Mouse (Mus musculus) thymus, postnatal 4 days (tissue): ENCODE data around the gene Fbxl15.

Experiments
- DNase-seq: peaks from one replicate; pipeline ENCODE4 v3.0.0; 2021

The Fbxl15 gene

DNA sequence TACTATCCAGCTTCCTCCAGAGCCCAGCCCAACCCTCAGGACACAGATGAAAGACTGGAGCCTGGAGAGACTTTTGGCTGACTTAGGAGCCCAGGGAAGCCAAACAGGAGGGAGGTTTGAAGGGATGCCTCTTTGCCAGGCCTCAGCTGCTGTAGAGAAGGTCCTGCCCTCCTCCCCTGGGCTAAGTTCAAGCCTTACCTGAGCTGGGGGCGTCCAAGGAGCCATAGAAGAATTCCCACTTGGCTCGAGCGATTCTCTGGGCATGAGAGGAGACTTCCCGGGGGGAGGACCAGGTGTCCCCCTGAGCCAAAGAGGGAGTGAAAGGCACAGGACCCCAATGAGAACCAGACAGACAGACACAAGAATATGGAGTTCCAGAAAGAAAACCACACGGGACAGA is 4.3 kb upstream of the Fbxl15 start:
- no peak for DNase-seq

DNA sequence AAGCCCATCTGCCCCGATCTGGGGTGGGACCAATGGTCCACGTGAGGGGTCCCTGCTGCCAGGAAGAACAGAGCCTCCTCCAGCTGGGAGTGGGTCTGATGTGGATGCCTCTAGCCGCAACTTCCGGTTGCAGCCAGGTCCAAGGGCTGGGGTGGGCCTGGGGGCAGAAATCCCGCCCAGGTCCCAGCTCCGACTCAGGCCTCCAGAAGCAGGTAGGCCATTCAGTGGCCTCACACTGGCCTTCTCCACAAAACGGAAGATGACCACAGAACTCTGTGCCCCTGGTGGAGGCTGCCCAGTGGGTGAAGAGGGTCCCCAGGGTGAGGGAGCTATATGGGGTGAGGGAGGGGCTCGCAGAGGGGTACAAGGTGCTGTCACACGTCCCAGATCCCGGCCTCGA is 3.6 kb upstream of the Fbxl15 start:
- no peak for DNase-seq

DNA sequence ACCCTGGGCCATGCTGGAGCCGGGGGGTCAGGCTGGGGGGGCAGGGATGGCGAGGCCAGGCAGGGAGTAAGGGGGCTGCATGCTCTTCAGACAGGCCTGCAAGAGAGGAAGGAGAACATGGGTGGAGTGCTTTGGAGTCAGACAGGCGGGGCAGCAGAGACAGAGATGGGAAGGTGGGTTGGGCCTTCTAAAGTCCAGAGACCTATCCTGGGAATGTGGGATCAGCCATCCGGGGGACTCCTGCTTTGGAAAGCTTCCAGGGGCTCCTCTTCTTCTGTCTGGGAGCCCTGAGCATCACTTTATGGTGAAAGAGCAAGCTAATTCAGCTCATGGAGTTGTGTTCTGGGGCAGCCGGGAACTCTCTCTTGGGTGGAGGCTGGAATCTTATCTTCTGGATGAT is 3.1 kb upstream of the Fbxl15 start:
- no peak for DNase-seq

DNA sequence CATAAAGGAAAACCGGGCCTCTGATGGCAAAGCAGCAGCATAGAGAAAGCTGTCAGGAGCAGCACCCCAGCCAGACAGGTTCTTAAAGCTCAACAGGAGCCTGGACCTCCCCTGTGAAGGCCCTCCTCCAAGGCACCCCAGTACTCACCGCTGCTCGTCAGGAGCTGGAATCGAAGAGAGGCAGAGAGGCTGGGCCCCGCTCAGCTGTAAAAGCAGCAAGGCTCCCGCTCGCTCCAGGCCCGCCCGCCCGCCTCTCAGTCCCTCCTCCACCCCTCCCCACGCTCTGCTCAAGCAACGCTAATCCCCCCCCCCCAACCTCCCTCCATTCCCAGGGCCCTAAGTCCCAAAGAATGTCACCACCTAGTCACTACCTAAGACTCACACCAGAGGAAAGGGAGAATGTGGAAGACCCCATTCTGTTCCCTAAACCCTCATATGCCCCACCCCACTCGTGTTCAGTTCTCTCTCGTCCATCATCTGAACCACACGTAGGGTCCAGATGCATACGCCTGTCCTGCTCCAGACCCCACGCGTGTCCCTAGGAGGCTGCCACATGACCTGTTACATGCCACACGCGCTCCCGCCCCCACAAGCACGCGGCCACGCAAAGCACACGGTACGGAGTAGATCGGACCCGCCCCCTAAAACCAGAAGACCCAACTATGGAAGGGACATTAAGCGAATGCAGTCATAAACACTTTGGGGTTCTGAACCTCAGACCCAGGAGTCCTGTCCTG is 1.8 kb upstream of the Fbxl15 start:
- no peak for DNase-seq

DNA sequence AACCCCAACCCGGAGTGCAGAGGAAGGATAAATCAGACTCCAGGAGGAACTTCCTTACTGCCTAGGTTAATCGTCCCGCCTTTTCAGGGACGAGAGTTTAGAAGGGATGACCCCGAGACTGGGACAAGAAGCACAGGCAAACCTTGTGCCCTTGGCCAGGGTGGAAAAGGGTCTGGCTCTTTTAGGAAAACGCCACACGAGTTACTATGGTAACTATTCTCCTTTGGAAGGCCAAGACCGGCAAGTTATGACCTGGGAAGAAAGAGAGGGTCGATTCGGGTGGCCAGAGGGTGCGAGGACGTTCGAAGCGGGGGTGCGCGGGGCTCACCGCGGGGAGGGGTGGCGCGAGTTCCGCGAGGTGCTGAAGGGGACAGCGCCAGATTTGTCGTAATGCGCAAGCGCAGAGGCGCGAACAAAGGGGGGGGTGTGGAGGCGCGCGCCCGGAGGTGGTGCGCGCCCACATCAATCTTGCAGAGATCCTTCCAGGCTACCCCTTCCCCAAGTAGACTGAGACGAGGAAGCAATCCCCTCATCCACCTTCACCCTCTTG is 1.2 kb upstream of the Fbxl15 start, which contains the start of gene Psd:
Gene Psd, minus strand, starts transcription at position 401 of the 550 bp plus-strand sequence.
- DNase-seq, result peak; percentile 77

DNA sequence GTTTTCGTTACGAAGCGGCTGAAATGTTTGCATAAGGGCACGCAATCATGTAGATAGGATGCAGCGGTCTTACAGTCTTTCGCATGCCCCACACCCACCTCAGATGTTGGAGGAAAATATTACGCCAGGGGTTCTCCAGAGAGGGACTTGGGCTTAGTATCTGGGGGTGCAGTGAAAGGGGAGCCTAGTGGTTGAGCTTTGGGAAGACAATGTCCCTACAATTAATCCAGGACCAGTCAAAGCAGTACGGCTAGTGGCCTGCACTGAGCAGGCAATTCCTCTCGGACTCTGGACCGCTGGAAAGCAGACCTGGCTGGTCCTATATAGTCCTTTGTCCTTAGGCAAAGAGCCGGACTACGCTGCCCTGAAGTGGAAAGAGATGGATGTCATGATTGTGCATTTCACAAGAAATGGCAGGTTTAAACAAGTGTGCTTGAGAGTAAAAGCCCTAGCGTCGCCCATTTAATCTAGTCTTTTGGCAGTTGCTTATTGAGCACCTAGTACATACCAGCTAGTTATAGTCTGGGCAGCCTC is 386 bp upstream of the Fbxl15 start:
- DNase-seq, result peak; percentile 11

DNA sequence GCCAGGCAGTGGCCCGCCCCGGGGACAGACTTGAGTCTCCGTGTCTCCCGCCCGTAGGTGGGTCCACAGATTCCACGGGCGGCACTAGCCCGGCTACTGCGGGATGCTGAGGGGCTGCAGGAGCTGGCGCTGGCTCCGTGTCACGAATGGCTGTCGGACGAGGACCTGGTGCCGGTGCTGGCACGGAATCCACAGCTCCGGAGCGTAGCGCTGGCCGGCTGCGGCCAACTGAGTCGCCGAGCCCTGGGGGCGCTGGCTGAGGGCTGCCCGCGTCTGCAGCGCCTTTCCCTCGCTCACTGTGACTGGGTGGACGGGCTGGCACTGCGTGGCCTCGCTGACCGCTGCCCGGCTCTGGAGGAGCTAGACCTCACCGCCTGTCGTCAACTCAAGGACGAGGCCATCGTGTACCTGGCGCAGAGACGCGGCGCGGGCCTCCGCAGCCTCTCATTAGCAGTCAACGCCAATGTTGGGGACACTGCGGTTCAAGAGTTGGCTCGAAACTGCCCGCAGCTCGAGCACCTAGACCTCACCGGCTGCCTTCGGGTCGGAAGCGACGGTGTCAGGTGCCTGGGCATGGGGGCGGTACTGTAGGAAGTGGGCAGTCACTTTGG is 1.2 kb downstream of the Fbxl15 start:
- DNase-seq, result no peak

DNA sequence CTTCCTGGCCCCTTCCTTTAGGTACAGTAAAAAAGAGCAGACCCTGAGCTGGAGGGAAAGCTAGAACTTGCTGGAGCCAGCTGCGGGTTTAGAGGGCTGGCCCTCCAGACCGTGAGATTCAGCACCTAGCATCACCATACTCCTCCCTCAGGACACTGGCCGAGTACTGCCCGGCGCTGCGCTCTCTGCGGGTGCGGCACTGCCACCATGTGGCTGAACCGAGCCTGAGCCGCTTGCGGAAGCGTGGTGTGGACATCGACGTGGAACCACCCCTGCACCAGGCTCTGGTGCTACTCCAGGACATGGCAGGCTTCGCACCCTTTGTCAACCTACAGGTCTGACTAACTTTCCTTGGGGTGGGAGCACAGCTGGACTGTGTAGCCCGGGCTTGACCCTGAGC is 2.0 kb downstream of the Fbxl15 start:
- peak; percentile 65 for DNase-seq

DNA sequence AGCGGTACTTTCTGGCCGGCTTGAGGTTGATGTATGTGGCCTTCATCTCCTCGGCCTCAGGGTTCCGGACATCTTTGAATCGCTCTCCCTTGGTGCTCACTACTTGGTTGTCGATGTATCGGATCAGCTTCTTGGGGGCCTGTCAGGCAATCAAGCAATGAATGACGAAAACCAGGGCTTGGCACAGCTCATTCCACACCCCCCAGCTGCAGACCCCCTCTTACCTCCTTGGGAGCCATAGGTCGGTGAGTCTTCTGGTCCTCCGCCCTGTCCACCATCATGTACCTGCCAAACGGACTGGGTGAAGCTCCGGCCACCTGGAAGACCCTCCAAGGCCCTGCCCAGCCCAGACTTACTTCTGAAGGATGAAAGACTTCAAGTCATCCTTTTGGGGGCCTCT is 2.7 kb downstream of the Fbxl15 start:
- DNase-seq, result no peak

DNA sequence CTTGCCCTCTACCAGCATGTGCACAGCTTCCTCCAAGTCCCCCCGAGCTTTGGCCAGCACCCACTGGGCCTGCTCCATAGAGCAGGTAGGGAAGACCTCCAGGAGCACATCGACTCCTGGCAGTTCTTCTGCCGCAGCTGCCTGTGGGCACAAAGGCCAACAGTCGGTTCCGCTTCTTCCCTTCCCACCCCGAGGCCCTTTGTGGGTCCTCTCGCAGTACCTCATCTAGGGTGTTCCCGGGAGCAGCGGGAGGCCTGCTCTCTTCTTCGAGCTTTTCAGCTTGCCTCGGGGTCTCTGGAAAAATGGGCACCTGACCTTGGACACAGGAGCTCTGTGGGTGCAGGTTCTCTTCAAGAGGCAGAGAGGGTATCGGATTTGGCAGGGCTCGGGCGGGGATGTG is 3.3 kb downstream of the Fbxl15 start:
- DNase-seq, result no peak

DNA sequence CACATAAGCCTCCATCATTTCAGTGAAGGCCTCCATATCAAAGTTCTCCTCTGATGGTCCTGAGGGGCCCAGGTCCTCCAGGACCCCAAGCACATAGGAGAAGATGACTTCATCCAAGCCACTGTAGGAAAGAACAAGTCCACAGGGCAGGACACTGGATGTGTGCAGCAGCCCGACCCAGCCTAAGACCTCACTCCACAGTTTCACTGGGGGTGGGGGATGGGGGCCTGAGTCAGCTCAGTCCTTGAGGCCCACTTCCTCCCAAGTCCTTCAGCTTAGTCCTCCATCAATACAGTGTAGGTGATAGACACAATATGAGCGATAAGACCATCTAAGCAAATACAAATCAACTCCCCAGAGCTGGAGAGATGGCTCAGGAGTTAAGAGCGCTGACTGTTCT is 4.0 kb downstream of the Fbxl15 start:
- no peak for DNase-seq

DNA sequence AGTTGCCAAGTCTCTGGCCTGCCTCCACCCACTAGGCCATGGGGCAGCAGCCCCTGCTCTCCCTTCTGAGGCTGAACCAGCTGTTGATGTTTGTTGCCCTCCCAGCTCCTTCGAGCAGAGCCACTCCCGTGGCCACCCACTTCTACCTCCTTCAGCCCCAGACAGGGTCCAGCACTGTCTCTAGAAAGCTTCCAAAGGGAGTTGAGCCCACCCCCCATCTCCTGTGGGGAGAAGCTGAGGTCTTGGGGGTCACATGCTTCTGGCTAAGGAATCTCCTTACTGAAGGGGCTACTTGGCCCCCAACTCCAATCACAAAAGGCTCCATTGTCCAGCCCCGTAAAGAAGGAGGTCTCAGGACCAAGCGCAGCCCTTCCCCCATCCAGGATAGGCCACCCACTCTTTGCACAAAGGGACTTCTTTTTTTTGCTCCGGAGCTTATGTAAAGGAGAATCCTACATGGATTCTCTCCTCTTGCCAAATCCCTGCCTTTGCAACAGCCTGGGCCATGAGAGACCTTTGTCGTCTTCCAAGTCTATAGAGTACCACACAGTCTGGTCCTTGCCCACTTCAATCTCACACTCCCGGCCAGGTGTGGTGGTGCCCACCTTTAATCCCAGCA is 4.8 kb downstream of the Fbxl15 start:
- DNase-seq, result no peak

DNA sequence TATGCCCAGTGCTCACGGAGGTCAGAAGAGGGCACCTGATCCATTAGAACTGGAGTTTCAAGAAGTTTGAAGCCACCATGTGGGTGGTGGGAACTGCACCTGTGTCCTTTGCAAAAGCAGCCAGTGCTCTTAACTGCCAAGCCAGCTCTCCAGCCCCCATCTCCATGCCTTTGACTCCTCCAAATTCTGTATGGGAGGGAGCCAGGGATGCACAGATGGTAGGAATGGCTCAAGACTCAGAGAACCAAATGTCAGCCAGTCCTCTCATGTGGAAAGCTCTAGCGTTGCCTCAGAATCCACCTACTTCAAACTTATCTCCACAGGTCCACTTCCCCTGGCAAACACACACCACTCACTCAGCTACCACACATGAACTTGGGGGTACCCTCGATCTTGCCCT is 5.9 kb downstream of the Fbxl15 start:
- no peak for DNase-seq

DNA sequence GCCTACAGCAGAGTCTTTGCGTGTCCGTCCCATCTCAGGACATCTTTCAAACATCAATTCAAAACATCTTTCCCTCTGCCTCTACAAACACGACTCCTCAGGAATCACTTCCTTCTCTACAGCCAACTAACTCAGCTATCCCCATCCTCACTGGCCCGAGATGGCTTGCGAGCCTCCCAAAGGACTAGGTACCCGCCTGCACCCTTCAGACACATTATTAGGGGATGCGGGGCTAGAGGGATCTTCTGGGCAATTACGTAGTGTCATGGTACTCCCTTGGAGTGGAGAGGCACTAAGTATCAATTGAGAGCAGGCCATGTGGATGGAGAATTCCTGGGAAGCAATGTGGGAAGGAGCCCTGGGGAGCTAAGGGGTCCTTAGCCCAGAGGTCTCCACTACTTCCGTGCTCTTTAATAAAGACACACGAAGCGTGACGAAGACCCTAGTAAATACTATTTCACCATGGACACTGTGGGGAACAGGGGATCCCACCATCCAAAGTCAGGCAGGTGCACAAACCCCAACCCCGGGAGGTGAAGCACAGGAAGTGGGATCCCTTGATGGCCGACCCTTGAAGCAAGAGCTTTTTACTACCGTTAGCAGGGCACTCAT is 9.8 kb downstream of the Fbxl15 start:
- DNase-seq, result no peak

DNA sequence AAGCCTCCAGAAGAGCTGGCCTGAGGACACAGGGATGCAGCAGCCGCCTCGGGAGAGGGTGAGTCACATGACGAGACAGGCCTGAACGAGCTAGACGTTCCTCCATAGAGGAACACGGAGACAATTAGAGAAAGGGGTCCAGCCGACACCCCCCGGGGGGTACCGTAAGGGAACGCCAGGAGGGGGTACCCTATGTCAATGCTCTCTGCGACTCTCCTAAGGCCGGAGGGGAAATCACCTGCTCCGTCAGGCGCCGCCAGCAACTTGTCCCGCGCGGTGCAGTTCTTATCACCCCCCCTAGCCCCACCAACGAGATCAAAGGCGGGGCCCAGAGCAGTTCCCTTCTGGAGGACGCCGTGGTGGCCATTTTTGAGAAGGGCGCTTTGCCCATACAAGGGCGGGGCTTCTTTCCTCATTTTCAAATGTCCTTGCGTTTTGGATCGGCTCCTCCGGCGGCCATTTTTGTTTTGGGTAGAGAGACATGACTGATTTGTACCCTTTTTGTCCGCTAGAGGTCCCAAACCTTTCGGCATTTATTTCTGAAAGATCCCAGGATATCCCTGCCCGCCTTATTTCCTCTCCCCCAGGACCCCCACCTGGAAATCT is 10.4 kb downstream of the Fbxl15 start, which contains the start of gene Cuedc2:
Gene Cuedc2, minus strand, starts transcription at position 372 of the 606 bp plus-strand sequence.
- DNase-seq, result peak; percentile 94

DNA sequence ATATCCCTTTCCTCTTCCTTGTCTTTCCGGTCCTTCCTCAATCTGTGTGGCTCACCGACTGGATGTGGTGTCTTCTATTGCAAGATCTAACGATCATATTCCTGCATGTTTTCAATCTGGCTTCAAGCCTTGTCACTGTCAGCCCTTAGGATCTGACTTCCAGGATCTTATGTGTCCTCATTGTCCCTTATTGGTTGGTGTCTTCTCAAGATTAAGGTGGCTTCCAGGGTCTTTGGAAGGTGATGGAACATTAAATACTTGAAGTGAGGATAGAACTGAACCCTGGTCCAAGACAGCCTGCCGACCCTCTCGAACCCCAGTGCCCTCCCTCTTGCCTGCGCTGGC is 10.9 kb downstream of the Fbxl15 start:
- no peak for DNase-seq

DNA sequence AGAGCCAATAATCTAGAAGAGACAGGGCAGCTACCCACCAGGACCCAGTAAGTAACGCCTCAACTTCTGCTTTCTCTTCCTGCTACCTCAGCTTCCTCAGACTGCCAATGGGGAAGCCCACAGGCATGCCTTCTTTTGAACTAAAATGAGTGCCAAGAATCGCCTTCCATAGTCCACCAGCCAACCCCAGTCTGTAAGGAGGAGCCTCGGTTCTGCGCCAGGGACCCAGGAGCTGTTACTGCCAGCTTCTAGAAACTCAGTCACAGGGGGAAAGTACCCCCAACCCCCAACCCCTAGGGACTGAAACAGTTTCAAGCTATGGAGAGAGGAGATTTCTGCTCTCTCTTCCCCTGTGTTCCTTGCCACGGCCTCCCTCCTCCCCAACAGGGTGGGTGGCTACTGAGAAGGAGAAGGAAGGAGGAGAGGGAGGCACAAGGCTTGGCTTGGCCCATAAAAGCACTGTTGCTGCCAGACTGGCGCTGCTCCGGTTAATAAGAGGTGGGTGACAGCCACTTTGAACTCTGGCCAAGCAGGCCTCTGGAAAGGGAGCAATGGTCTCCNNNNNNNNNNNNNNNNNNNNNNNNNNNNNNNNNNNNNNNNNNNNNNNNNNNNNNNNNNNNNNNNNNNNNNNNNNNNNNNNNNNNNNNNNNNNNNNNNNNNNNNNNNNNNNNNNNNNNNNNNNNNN is 11.4 kb downstream of the Fbxl15 start:
- DNase-seq, result no peak

DNA sequence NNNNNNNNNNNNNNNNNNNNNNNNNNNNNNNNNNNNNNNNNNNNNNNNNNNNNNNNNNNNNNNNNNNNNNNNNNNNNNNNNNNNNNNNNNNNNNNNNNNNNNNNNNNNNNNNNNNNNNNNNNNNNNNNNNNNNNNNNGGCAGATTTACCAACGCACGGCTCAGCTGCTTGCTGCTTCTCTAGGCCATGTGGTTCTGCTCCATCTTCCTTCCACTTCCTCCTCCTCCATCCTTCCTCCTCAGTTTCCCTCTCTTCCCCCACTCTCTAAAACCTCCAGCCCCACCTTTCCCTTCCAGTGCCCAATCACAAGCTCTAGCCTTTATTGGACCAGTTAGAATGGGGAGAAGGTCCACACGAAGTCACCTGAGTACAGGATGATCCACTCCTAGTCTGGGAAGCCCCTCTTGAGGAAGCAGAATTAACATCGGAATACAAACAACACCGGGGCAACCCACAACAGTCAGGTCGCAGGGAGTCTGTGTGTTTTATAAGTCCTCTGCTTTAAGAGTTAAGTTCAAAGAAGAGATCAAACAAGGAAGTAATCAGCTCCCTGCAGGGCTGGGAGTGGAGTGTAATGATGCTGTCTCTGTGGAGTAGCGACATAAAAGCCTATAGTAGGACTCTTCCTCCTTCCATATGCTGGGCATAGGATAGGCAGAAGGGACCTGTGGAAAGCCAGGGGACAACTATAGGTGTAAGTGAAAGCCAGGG is 16.9 kb downstream of the Fbxl15 start:
- DNase-seq, result no peak

DNA sequence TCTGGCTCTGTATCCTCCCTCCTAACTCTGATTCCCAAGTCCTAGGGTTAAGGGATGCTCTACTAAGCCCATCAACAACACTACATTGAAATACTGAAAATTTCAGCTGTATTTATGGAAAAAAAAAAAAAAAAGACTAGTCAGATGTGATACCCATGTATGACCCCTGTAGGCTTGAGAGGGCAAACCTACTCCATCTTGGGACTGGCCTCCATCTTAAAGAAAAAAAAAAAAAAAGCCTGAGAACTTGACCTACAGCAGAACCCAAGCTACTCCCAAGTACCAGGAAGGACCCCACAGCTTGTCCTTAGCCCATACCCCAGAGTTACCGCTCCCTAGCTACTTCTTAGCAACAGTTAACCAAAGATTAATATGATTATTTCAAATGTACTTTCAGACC is 19.2 kb downstream of the Fbxl15 start:
- no peak for DNase-seq

DNA sequence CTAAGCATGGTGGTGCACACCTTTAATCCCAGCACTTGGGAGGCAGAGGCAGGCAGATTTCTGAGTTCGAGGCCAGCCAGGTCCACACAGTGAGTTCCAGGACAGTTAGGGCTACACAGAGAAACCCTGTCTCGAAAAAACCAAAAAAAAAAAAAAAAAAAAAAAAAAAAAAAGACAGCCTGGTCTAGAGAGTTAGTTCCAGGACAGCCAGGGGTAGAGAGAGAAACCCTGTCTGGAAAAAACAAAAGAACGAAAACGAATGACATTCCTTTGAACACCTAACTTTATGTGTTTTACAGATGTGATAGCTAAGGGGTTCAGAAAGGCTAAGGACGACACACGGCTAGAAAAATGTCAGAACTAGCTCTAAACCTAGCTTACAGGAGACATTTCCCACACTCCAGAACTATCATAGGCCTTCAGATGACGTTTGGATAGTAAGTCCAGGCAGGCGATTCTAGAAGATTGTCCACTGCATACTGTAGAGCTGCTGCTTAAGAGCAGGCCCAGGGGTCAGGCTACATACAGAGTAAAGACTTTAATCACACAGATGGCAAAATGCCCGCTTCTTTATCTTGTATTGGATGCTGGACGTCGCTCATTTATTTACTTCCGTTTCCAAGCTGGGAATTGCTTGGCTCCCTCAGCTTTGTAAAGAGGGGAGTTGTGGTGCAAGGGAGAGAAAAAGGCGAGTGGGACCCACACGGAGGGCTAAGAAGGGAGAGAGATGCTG is 20.1 kb downstream of the Fbxl15 start:
- no peak for DNase-seq
